Mouse (Mus musculus) kidney, adult 2 months (tissue): ENCODE measurements at regions not wholly inside any gene's neighbourhood (a gene's known extent, or its start where the extent isn't known, plus 50 kb on each side); places are given as distances from the start of the nearest gene placed in this dataset.

Experiments used
- CTCF ChIP-seq: fragments of 200-500 bp; conservative IDR thresholded peaks from 2 replicates; pipeline ENCODE4 v1.5.1; 2011; ENCODE audit warnings: low read depth, mild to moderate bottlenecking, control low read depth, low read length, moderate library complexity, mixed read lengths; ENCODE audit not compliant: insufficient read depth, insufficient read length
- POLR2A ChIP-seq: fragments of 200-500 bp; IDR thresholded peaks from one replicate; pipeline ENCODE4 v1.6.1; 2011; ENCODE audit warnings: low read depth, low read length, control low read depth

GRCm38 (mm10) chr9:112607221-112607620 is 371.5 kb upstream of the Arpp21 start:
- TF ChIP-seq CTCF: no peak
- no peak for TF ChIP-seq POLR2A
